Mouse (Mus musculus): Measurements from ENCODE around the gene Birc3. TPM values are rescaled to one million over a fixed set of nuclear protein-coding genes. Genes with fewer than 3 reads are reported as not detected.
"Not testable (repeated sequence)": the region's sequence is repeated elsewhere in the genome, so short reads cannot be mapped to it uniquely, and the experiment has no call there.

The Birc3 gene
- polyA plus RNA-seq, 1 experiment = 2.0 TPM

GRCm38 (mm10) chr9:7855912-7856311, 17.1 kb downstream of the Birc3 start:
- no peak overlapping the region for H3K4me3 ChIP-seq (replicated peaks; ENCODE audit: insufficient read depth, low read depth, low read length)
- H3K4me1 ChIP-seq (ENCODE audit: control insufficient read depth, insufficient read depth, low read length) = 0 out of 2 replicates have a peak, but pooled peaks cover 2% of the 10 kb centered on the region
- 61% methylated on average over 3 of the region's 3 CpGs for WGBS
- no peak for DNase-seq
- H3K27me3 ChIP-seq (ENCODE audit: control insufficient read depth, insufficient read depth, low read length) = no peaks in the 10 kb centered on the region
- TF ChIP-seq CTCF (IDR thresholded peaks at IDR 0.05; ENCODE audit: borderline replicate concordance, insufficient read depth, low read depth, low read length) = no peak
- no peak for TF ChIP-seq POLR2A (IDR thresholded peaks at IDR 0.05; ENCODE audit: borderline replicate concordance, insufficient read depth, low read length)
- H3K27ac ChIP-seq (ENCODE audit: insufficient read depth, low read length) = no peak overlapping the region

- TF ChIP-seq CTCF (IDR thresholded peaks at IDR 0.05; ENCODE audit: borderline replicate concordance, insufficient read depth, low read depth, low read length) (peak; percentile 52; the same call in 1 of the 2 replicates), POLR2A (IDR thresholded peaks at IDR 0.05; ENCODE audit: borderline replicate concordance, insufficient read depth, low read length) (no peak)
- H3K27me3 ChIP-seq (ENCODE audit: control insufficient read depth, insufficient read depth, low read length) = no peaks in the 10 kb centered on the region
- WGBS = 77% methylated on average over 1 of the region's 1 CpGs
These were observed 17.6 kb downstream of the Birc3 start for GRCm38 (mm10) chr9:7855374-7855773.

GRCm38 (mm10) chr9:7854196-7854595, 18.8 kb downstream of the Birc3 start:
- H3K27me3 ChIP-seq (ENCODE audit: control insufficient read depth, insufficient read depth, low read length); H3K4me3 ChIP-seq (replicated peaks; ENCODE audit: insufficient read depth, low read depth, low read length); H3K4me1 ChIP-seq (ENCODE audit: control insufficient read depth, insufficient read depth, low read length); H3K27ac ChIP-seq (ENCODE audit: insufficient read depth, low read length): not testable (repeated sequence)
- 25% methylated on average over 14 of the region's 14 CpGs for WGBS
- DNase-seq = peak; percentile 46 to 62

More at GRCm38 (mm10) chr9:7855374-7855773, 17.6 kb downstream of the Birc3 start:
- Histone ChIP-seq H3K4me3 (replicated peaks; ENCODE audit: insufficient read depth, low read depth, low read length) (no peak overlapping the region), H3K4me1 (ENCODE audit: control insufficient read depth, insufficient read depth, low read length) (0 out of 2 replicates have a peak, but pooled peaks cover 2% of the 10 kb centered on the region), H3K27ac (ENCODE audit: insufficient read depth, low read length) (no peak overlapping the region)
- DNase-seq = peak; percentile 29 to 44

- H3K4me1 ChIP-seq (ENCODE audit: control insufficient read depth, insufficient read depth, low read length) = 0 out of 2 replicates have a peak, but pooled peaks cover 2% of the 10 kb centered on the region
- H3K27ac ChIP-seq (ENCODE audit: insufficient read depth, low read length) = no peak overlapping the region
- WGBS = 95% methylated on average over 4 of the region's 4 CpGs
- TF ChIP-seq POLR2A (IDR thresholded peaks at IDR 0.05; ENCODE audit: borderline replicate concordance, insufficient read depth, low read length) = no peak
- TF ChIP-seq CTCF (IDR thresholded peaks at IDR 0.05; ENCODE audit: borderline replicate concordance, insufficient read depth, low read depth, low read length) = no peak
- no peaks in the 10 kb centered on the region for H3K27me3 ChIP-seq (ENCODE audit: control insufficient read depth, insufficient read depth, low read length)
- DNase-seq = no peak
- H3K4me3 ChIP-seq (replicated peaks; ENCODE audit: insufficient read depth, low read depth, low read length) = no peak overlapping the region
These were observed 20.4 kb downstream of the Birc3 start for GRCm38 (mm10) chr9:7852346-7853230.

- no peak for DNase-seq
- TF ChIP-seq POLR2A (IDR thresholded peaks at IDR 0.05; ENCODE audit: borderline replicate concordance, insufficient read depth, low read length) (no peak), CTCF (IDR thresholded peaks at IDR 0.05; ENCODE audit: borderline replicate concordance, insufficient read depth, low read depth, low read length) (no peak)
- Histone ChIP-seq H3K4me3 (replicated peaks; ENCODE audit: insufficient read depth, low read depth, low read length) (no peak overlapping the region), H3K27ac (ENCODE audit: insufficient read depth, low read length) (no peak overlapping the region), H3K4me1 (ENCODE audit: control insufficient read depth, insufficient read depth, low read length) (0 out of 2 replicates have a peak, but pooled peaks cover 2% of the 10 kb centered on the region), H3K27me3 (ENCODE audit: control insufficient read depth, insufficient read depth, low read length) (no peaks in the 10 kb centered on the region)
- WGBS = 92% methylated on average over 8 of the region's 8 CpGs
These were observed 21.1 kb downstream of the Birc3 start for GRCm38 (mm10) chr9:7851841-7852240.

- no peaks in the 10 kb centered on the region for H3K4me1 ChIP-seq (ENCODE audit: control insufficient read depth, insufficient read depth, low read length)
- no peak for DNase-seq
- TF ChIP-seq CTCF (IDR thresholded peaks at IDR 0.05; ENCODE audit: borderline replicate concordance, insufficient read depth, low read depth, low read length) (no peak), POLR2A (IDR thresholded peaks at IDR 0.05; ENCODE audit: borderline replicate concordance, insufficient read depth, low read length) (no peak)
- WGBS = 89% methylated on average over 18 of the region's 18 CpGs
- no peak overlapping the region for H3K27ac ChIP-seq (ENCODE audit: insufficient read depth, low read length)
- no peak overlapping the region for H3K4me3 ChIP-seq (replicated peaks; ENCODE audit: insufficient read depth, low read depth, low read length)
- no peaks in the 10 kb centered on the region for H3K27me3 ChIP-seq (ENCODE audit: control insufficient read depth, insufficient read depth, low read length)
These were observed 24.8 kb downstream of the Birc3 start for GRCm38 (mm10) chr9:7848191-7848590.

GRCm38 (mm10) chr9:7846667-7847199, 26.3 kb downstream of the Birc3 start:
- WGBS = 85% methylated on average over 1 of the region's 1 CpGs
- Histone ChIP-seq H3K4me3 (replicated peaks; ENCODE audit: insufficient read depth, low read depth, low read length) (no peak overlapping the region), H3K4me1 (ENCODE audit: control insufficient read depth, insufficient read depth, low read length) (no peaks in the 10 kb centered on the region), H3K27me3 (ENCODE audit: control insufficient read depth, insufficient read depth, low read length) (no peaks in the 10 kb centered on the region), H3K27ac (ENCODE audit: insufficient read depth, low read length) (no peak overlapping the region)
- TF ChIP-seq POLR2A (IDR thresholded peaks at IDR 0.05; ENCODE audit: borderline replicate concordance, insufficient read depth, low read length) (no peak), CTCF (IDR thresholded peaks at IDR 0.05; ENCODE audit: borderline replicate concordance, insufficient read depth, low read depth, low read length) (no peak)
- no peak for DNase-seq
